Mouse (Mus musculus) ES-Bruce4 (cell line): ENCODE measurements at regions not wholly inside any gene's neighbourhood (a gene's known extent, or its start where the extent isn't known, plus 50 kb on each side); places are given as distances from the start of the nearest gene placed in this dataset.

Experiments
- CTCF ChIP-seq: IDR thresholded peaks from one replicate; pipeline ENCODE4 v1.8.1; 2011; ENCODE audit warnings: low read depth, low read length
- EP300 ChIP-seq: IDR thresholded peaks from 2 replicates; pipeline ENCODE4 v1.6.1; 2011; ENCODE audit warnings: low read depth, low read length; ENCODE audit not compliant: insufficient read depth
- POLR2A ChIP-seq: IDR thresholded peaks from one replicate; pipeline ENCODE4 v1.8.1; 2011; ENCODE audit warnings: low read length; ENCODE audit not compliant: insufficient read depth

DNA sequence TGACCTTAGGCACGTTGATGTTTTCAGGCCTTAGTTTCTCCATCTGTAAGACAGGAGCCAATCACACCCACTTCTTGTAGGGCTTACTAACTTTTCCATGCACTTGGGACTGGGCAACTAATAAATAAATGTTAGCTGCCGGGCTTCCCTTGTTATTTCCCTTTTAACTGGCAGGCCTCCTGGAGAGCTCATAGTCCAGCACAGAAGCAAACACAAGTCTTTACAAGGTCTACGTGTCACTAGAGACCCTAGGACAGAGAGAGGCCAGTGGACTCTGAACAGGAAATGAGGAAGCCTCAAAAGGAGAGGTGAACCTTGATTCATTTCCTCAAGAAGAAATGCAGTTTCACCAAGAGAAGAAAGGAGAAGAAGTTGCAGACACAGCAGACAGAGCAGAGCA, 71.1 kb upstream of the Bmp2 start:
- TF ChIP-seq CTCF: no peak
- no peak for TF ChIP-seq POLR2A
- TF ChIP-seq EP300: no peak
